Mouse (Mus musculus): Measurements from ENCODE around the gene Mlst8.

The Mlst8 gene

DNA sequence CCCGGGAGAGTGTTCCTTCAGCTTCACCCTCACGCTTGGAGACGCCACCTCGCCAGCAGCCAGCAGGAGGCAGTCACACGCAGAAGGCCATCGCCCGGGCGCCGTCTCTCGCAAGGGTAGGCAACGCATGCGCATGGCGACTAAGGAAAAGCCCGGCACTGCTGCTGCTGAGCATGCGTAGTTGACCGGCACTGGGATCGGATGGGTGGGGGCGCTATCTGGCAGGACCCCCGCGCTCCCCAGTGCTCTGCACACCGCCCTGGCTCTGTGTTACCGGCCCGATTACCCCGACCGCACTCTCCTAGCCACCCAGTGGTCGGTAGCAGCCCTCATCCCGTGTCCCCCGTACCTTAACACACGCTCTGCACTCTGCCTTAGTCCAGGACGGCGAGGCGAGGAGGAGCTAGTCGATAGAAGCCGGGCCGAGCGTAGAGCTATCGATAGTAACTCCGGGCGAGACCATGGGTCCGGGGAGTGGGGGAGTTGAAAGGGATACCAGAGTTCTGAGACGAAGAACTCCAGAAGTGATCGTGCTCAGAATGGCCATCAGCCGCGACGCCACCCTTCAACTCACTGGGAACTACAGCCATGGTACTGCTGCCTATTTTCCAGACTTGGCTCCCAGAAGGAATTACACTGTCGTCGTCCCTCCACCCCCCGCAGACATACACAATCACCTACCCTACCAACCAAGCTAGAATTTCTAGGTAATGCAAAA is at the start of gene Mlst8:
Mlst8 (minus strand) TSS at position 416 of the 718 bp plus-strand sequence.
- DNase-seq (ENCODE audit: low read depth, low spot score) = peak; percentile 98

- no peak for DNase-seq (ENCODE audit: low read depth, low spot score)
Observed at GRCm38 (mm10) chr17:24528560-24528918, 49.7 kb upstream of the Mlst8 start.

- DNase-seq (ENCODE audit: low read depth, low spot score) = peak; percentile 100
Observed at GRCm38 (mm10) chr17:24527723-24528559, 49.1 kb upstream of the Mlst8 start, which contains the start of gene Traf7. Traf7 (minus strand) TSS chr17:24527938.

GRCm38 (mm10) chr17:24527315-24527714 is 48.4 kb upstream of the Mlst8 start:
- no peak for DNase-seq (ENCODE audit: low read depth, low spot score)

DNA sequence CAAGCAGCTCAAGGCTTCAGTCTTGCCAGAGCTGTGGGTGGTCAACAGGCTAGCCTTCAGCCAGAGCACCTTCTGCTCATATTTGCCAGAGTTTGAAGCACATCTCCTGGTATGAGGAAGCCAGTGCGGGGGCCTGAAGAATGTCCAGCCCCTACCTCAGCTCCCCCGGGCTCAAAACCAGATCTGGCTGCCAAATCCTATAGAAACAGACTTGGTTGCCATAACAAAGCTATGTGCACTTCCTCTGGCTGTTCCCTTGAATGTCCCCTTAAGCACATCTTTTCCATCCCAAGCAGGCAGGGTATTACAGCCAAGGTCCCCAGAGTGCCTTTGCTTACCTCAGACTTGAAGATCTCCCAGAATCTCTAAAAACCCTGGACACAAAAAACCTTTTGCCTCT is 45.9 kb upstream of the Mlst8 start:
- DNase-seq (ENCODE audit: low read depth, low spot score) = no peak

GRCm38 (mm10) chr17:24520450-24520849 is 41.6 kb upstream of the Mlst8 start:
- DNase-seq (ENCODE audit: low read depth, low spot score) = no peak

GRCm38 (mm10) chr17:24514270-24515257 is 35.7 kb upstream of the Mlst8 start:
- no peak for DNase-seq (ENCODE audit: low read depth, low spot score)

GRCm38 (mm10) chr17:24513609-24514008 is 34.7 kb upstream of the Mlst8 start:
- DNase-seq (ENCODE audit: low read depth, low spot score) = peak; percentile 67

DNA sequence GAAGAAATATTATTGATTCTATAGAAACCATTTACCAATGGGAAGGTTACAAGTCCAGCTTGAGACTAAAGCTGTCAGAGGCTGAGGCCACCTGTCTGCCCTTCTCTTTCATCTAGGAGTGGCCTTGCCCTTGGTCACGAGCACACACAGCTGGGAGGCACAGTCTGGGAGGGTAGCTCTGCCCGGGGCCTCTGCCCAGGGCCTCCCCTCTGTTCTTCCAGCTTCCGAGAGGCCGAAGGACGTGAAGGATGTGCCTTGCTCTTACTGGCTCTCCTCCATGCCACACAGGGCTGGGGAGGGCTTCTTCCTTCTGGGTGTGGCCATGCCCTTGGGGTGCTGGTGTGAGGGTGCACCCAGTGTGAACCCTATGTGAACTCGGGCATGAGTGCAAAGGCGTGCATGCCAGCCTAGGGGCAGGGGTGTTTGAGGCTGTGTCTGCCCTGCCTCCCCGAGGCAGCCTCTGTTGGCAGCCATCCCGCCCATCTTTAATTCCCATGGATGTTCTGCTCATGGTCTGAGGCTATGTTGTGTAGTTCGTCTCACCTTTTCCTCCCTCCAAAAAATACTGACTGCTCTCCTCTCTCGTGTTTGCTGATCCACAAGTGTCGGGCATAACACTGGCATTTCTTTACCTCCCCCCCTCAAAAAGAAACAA is 29.1 kb upstream of the Mlst8 start:
- DNase-seq (ENCODE audit: low read depth, low spot score) = no peak

- DNase-seq (ENCODE audit: low read depth, low spot score) = peak; percentile 48
Observed at GRCm38 (mm10) chr17:24507129-24507664, 28.3 kb upstream of the Mlst8 start.

DNA sequence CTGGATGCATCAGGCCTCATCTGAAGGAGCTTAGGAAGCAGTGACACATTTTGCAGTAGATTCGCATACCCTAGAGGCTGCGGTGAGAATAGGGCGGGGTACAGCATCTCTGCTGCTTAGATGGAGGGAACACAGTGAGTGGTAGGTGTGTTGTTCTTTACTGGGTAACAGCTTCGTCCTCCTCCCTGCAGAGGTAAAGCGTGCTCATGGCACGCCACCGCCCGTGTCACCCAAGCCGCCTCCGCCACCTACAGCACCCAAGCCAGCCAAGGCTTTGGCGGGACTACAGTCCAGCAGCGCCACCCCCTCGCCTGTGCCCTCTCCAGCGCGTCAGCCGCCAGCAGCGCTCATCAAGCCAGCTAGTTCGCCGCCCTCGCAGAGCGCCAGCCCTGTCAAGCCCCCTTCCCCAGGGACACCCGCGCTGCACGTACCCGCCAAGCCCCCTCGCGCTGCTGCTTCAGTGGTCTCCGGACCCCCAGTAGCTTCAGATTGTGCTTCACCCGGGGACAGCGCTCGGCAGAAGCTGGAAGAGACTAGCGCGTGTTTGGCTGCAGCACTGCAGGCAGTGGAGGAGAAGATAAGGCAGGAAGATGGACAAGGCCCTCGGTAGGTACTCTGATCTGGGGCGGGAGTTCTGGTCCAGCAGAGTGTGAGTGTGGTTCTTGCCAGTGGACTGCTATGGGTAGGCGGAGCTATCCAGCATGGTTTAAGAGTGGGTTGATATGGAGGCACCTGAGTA is 27.6 kb upstream of the Mlst8 start:
- DNase-seq (ENCODE audit: low read depth, low spot score) = peak; percentile 38

DNA sequence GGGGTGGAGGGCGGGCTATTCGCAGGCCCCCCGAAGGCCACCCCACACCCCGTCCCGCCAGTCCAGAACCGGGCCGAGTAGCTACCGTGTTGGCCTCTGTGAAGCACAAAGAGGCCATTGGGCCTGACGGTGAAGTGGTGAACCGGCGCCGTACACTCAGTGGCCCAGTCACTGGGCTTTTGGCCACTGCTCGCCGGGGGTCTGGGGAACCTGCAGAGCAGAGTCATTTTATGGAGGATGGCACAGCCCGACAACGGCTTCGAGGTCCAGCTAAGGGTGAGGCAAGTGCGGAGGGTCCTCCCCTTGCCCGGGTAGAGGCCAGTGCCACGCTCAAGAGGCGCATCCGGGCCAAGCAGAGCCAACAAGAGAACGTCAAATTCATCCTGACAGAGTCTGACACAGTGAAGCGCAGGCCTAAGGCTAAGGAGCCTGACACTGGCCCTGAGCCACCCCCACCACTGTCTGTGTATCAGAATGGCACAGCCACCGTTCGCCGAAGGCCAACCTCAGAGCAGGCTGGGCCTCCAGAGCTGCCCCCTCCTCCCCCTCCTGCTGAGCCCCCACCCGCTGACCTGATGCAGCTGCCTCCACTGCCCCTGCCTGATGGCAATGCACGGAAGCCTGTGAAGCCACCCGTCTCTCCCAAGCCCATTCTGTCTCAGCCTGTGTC is 26.5 kb upstream of the Mlst8 start:
- no peak for DNase-seq (ENCODE audit: low read depth, low spot score)

DNA sequence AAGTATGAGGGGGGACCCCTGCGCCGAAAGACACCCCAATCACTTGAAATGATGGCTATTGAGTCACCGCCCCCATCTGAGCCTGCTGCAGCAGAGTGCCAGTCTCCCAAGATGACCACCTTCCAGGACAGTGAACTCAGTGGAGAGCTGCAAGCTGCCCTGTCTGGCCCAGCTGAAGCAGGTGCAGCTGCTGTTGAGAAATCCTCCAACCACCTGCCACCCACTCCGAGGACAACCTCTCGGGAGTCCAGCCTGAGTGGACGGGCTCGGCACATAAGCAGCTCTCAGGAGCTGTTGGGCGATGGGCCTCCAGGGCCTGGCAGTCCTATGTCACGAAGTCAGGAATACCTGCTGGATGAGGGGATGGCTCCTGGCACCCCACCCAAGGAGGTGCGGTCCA is 25.2 kb upstream of the Mlst8 start:
- DNase-seq (ENCODE audit: low read depth, low spot score) = no peak

GRCm38 (mm10) chr17:24502208-24502607 is 23.3 kb upstream of the Mlst8 start:
- DNase-seq (ENCODE audit: low read depth, low spot score) = peak; percentile 69

DNA sequence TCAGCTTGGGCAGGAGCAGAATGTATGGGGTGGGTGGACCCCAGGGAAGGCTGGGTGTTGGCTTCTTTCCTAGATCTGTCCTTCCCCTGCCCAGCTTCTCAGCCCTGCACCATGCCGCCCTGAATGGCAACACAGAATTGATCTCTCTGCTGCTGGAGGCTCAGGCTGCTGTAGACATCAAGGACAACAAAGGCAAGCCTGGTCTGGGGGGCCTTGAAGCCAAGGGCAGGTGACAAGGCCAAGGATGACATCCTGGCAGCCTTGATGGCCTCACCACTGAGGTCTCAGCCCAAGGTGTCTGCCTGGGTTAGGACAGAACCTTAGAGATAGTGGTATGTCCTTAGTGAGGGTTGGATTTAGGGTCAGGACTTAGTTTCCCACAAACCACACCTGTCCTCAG is 17.1 kb upstream of the Mlst8 start:
- DNase-seq (ENCODE audit: low read depth, low spot score) = no peak

DNA sequence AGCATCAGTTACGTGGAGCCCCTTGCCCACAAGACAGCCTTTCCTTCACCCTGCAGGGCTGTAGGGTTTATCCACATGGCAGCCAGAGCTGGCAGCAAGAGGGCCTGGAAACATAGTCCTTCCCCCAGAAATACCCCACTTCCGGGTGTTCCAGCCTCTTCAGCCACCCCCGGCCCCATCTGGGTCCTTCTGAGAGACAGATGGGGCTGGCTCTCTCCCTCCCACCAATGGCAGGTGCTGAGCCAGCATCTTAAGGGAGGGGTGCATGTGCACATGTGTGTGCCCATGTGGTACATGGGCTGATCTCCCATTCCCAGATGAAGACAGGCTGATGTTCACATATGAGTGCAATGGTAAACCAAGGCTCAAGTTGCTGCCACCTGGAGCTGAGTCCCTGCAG is 16.6 kb upstream of the Mlst8 start:
- DNase-seq (ENCODE audit: low read depth, low spot score) = no peak

DNA sequence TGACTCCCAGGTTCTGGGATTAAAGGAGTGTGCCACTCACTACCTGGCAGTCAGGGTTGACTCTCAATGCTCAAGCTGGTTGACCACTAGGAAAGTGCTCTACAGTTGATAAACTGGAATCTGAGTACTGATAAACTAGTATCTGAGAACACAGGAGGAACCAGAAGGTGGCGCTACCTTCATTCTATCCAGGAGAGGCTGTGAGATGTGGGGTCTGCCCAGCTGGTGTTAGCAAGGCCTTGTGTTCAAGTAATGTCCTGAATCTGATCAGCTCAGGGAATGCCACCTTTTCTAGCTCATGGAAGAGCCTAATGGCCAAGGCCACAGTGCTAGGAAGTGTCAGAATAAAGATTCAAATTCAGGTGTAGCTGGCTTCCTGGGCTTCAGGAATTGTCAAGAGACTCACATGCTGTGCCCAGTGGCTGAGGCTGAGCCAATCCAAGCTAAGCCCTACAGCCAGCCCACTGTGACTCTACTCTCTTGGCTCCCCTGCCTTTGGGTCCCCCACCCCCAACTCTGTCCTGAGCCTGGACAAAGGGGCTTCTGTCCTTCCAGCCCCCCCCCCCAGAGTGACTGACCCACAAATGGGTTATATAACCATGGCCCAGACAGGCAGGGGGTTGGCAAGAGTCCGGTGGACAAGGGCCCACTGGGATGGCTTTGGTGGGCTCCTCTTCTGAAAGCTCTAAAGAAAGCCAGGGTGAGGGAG is 15.9 kb upstream of the Mlst8 start:
- DNase-seq (ENCODE audit: low read depth, low spot score) = peak; percentile 75

- peak; percentile 47 for DNase-seq (ENCODE audit: low read depth, low spot score)
Observed at GRCm38 (mm10) chr17:24490399-24490798, 11.5 kb upstream of the Mlst8 start.
